19 mouse cellular contexts compared by ENCODE assay signal in genomic region chr6:11103415-11103814, GRCm38 (mm10).
A peak's percentile ranks its signal among the peaks of the same experiment; 100 is the strongest.
DNase-seq lines count a peak whose midpoint lies in the region; ATAC-seq and TF ChIP-seq lines count a peak whose summit lies in the region.
"Had no signal": no experiment of that assay in that cellular context is flagged by ENCODE, and none has a peak within 500 bp of the region (broad histone marks: within the 10 kb centered on the region; RNA-seq: fewer than 3 reads in every experiment).

No protein-coding gene starts in this region.

- H3K9ac ChIP-seq in forebrain, embryonic 16.5 days (replicated peaks; ENCODE audit: low read depth, low read length) = no peak overlapping the region
- H3K9ac ChIP-seq in intestine, embryonic 16.5 days (ENCODE audit: low read depth, low read length) = no peak overlapping the region
- H3K9ac ChIP-seq in intestine, embryonic 15.5 days = no peak overlapping the region
- H3K9ac ChIP-seq in midbrain, postnatal 0 days (replicated peaks; ENCODE audit: low read length, poor library complexity, severe bottlenecking) = no peak overlapping the region
- H3K9ac ChIP-seq: embryonic facial prominence, embryonic 15.5 days; heart, embryonic 12.5 days had no signal

- no peaks in the 10 kb centered on the region for H3K27me3 ChIP-seq in forebrain, embryonic 16.5 days (replicated peaks; ENCODE audit: control insufficient read depth, insufficient read depth, low read length)
- no peaks in the 10 kb centered on the region for H3K27me3 ChIP-seq in forebrain, embryonic 10.5 days (ENCODE audit: poor library complexity, severe bottlenecking)
- no peaks in the 10 kb centered on the region for H3K27me3 ChIP-seq in intestine, embryonic 16.5 days (replicated peaks; ENCODE audit: control insufficient read depth, insufficient read depth, low read length)
- no peaks in the 10 kb centered on the region for H3K27me3 ChIP-seq in intestine, embryonic 15.5 days (replicated peaks)
- H3K27me3 ChIP-seq in midbrain, postnatal 0 days (ENCODE audit: insufficient read depth, low read length) = no peaks in the 10 kb centered on the region
- no peaks in the 10 kb centered on the region for H3K27me3 ChIP-seq in midbrain, embryonic 10.5 days (ENCODE audit: low read depth, poor library complexity, severe bottlenecking)
- H3K27me3 ChIP-seq: embryonic facial prominence, embryonic 15.5 days; heart, embryonic 12.5 days had no signal

- no peaks in the 10 kb centered on the region for H3K9me3 ChIP-seq in forebrain, embryonic 16.5 days (ENCODE audit: control insufficient read depth, low read length)
- H3K9me3 ChIP-seq in forebrain, embryonic 10.5 days = no peaks in the 10 kb centered on the region
- no peaks in the 10 kb centered on the region for H3K9me3 ChIP-seq in intestine, embryonic 16.5 days (ENCODE audit: control insufficient read depth, low read length)
- H3K9me3 ChIP-seq in intestine, embryonic 15.5 days = no peaks in the 10 kb centered on the region
- no peaks in the 10 kb centered on the region for H3K9me3 ChIP-seq in midbrain, postnatal 0 days (ENCODE audit: low read length)
- H3K9me3 ChIP-seq in midbrain, embryonic 10.5 days (replicated peaks) = no peaks in the 10 kb centered on the region
- H3K9me3 ChIP-seq: embryonic facial prominence, embryonic 15.5 days; heart, embryonic 12.5 days had no signal

- no peaks in the 10 kb centered on the region for H3K4me1 ChIP-seq in forebrain, embryonic 16.5 days (replicated peaks; ENCODE audit: control insufficient read depth, insufficient read depth, low read length)
- H3K4me1 ChIP-seq in forebrain, embryonic 10.5 days = peaks cover 3% of the 10 kb centered on the region; the same call in 1 of the 2 replicates
- no peaks in the 10 kb centered on the region for H3K4me1 ChIP-seq in intestine, embryonic 16.5 days (ENCODE audit: control insufficient read depth, insufficient read depth, low read length)
- no peaks in the 10 kb centered on the region for H3K4me1 ChIP-seq in intestine, embryonic 15.5 days (replicated peaks)
- no peaks in the 10 kb centered on the region for H3K4me1 ChIP-seq in midbrain, postnatal 0 days (ENCODE audit: insufficient read depth, low read length)
- peaks cover 4% of the 10 kb centered on the region; the same call in 1 of the 2 replicates for H3K4me1 ChIP-seq in midbrain, embryonic 10.5 days
- H3K4me1 ChIP-seq: embryonic facial prominence, embryonic 15.5 days; heart, embryonic 12.5 days had no signal

- ATAC-seq in forebrain, embryonic 16.5 days = peak; percentile 31; the same call in 1 of the 2 replicates
- peak; percentile 46; the same call in 1 of the 2 replicates for ATAC-seq in intestine, embryonic 16.5 days
- no peak; the same call in 1 of the 2 replicates for ATAC-seq in intestine, embryonic 15.5 days
- ATAC-seq in midbrain, postnatal 0 days (ENCODE audit: low FRiP score) = no peak
- ATAC-seq: intestine, postnatal 0 days had no signal

- no peak for DNase-seq in forebrain, embryonic 10.5 days (ENCODE audit: extremely low spot score, low spot score)
- DNase-seq in midbrain, postnatal 0 days (ENCODE audit: low spot score) = peak; percentile 9
- no peak for DNase-seq in midbrain, embryonic 10.5 days (ENCODE audit: low spot score)
- DNase-seq in brain, embryonic 14.5 days (ENCODE audit: low read depth) = peak; percentile 51
- no peak for DNase-seq in cerebellum, adult 18-20 months
- DNase-seq: adrenal gland, postnatal 14 days; cerebellum, adult 8-10 months; cerebellum, postnatal 14 days; embryo, embryonic 11 days; gastrocnemius, adult 2 months; gastrocnemius, postnatal 25 days; kidney, adult 8-10 months had no signal

- H3K4me3 ChIP-seq in forebrain, embryonic 16.5 days (replicated peaks; ENCODE audit: low read length) = no peak overlapping the region
- H3K4me3 ChIP-seq in forebrain, embryonic 10.5 days = no peak overlapping the region
- no peak overlapping the region for H3K4me3 ChIP-seq in intestine, embryonic 16.5 days (ENCODE audit: low read length)
- no peak overlapping the region for H3K4me3 ChIP-seq in intestine, embryonic 15.5 days (replicated peaks)
- H3K4me3 ChIP-seq in midbrain, postnatal 0 days (ENCODE audit: low read depth, low read length) = no peak overlapping the region
- no peak overlapping the region for H3K4me3 ChIP-seq in midbrain, embryonic 10.5 days
- H3K4me3 ChIP-seq: embryonic facial prominence, embryonic 15.5 days; erythroblast, embryonic 14.5 days; gastrocnemius, adult 2 months; heart, embryonic 12.5 days had no signal

- no peak for TF ChIP-seq CTCF in midbrain, postnatal 0 days (IDR thresholded peaks at IDR 0.05)
- no peak for TF ChIP-seq CTCF in brain, embryonic 14.5 days (IDR thresholded peaks at IDR 0.05; ENCODE audit: borderline replicate concordance, extremely low read depth, insufficient read depth, insufficient read length)

- H3K4me2 ChIP-seq in forebrain, embryonic 16.5 days (ENCODE audit: low read length) = no peak overlapping the region
- no peak overlapping the region for H3K4me2 ChIP-seq in intestine, embryonic 16.5 days (ENCODE audit: low read depth, low read length)
- no peak overlapping the region for H3K4me2 ChIP-seq in intestine, embryonic 15.5 days (replicated peaks)
- no peak overlapping the region for H3K4me2 ChIP-seq in midbrain, postnatal 0 days (ENCODE audit: low read depth, low read length, poor library complexity, severe bottlenecking)
- H3K4me2 ChIP-seq: embryonic facial prominence, embryonic 15.5 days; heart, embryonic 12.5 days had no signal

- H3K36me3 ChIP-seq in forebrain, embryonic 16.5 days (ENCODE audit: control insufficient read depth, insufficient read depth) = no peaks in the 10 kb centered on the region
- H3K36me3 ChIP-seq in forebrain, embryonic 10.5 days (replicated peaks) = no peaks in the 10 kb centered on the region
- H3K36me3 ChIP-seq in intestine, embryonic 16.5 days (ENCODE audit: control insufficient read depth, insufficient read depth, low read length) = no peaks in the 10 kb centered on the region
- H3K36me3 ChIP-seq in intestine, embryonic 15.5 days = no peaks in the 10 kb centered on the region
- no peaks in the 10 kb centered on the region for H3K36me3 ChIP-seq in midbrain, postnatal 0 days (ENCODE audit: insufficient read depth, low read length)
- H3K36me3 ChIP-seq in midbrain, embryonic 10.5 days = no peaks in the 10 kb centered on the region
- H3K36me3 ChIP-seq: embryonic facial prominence, embryonic 15.5 days; heart, embryonic 12.5 days had no signal

- TF ChIP-seq POLR2A in brain, embryonic 14.5 days (IDR thresholded peaks at IDR 0.05; ENCODE audit: borderline replicate concordance, extremely low read depth, insufficient read depth, insufficient read length, poor library complexity, severe bottlenecking) = no peak

- H3K27ac ChIP-seq in forebrain, embryonic 16.5 days (ENCODE audit: low read length) = no peak overlapping the region
- no peak overlapping the region for H3K27ac ChIP-seq in forebrain, embryonic 10.5 days
- no peak overlapping the region for H3K27ac ChIP-seq in intestine, embryonic 16.5 days (ENCODE audit: low read length)
- H3K27ac ChIP-seq in intestine, embryonic 15.5 days = no peak overlapping the region
- H3K27ac ChIP-seq in midbrain, postnatal 0 days (ENCODE audit: low read depth, low read length) = no peak overlapping the region
- no peak overlapping the region for H3K27ac ChIP-seq in midbrain, embryonic 10.5 days (replicated peaks)
- H3K27ac ChIP-seq: embryonic facial prominence, embryonic 15.5 days; gastrocnemius, adult 2 months had no signal

- WGBS in forebrain, embryonic 16.5 days = 62% methylated on average over 3 of the region's 3 CpGs
- WGBS in forebrain, embryonic 10.5 days = 80% methylated on average over 3 of the region's 3 CpGs
- 64% methylated on average over 3 of the region's 3 CpGs for WGBS in intestine, embryonic 16.5 days
- WGBS in intestine, embryonic 15.5 days = 66% methylated on average over 3 of the region's 3 CpGs
- whole genome bisulfite sequencing in midbrain, postnatal 0 days = 60% methylated on average over 3 of the region's 3 CpGs
- WGBS in midbrain, embryonic 10.5 days = 86% methylated on average over 3 of the region's 3 CpGs

Comparison
In these comparisons a context has a peak if more than half of its experiments do, and no peak if none do; other contexts are left out.
1. ATAC-seq: peak in forebrain, embryonic 16.5 days (single experiment) and intestine, embryonic 16.5 days (single experiment); none in intestine, embryonic 15.5 days (single experiment) and midbrain, postnatal 0 days (single experiment).
2. DNase-seq: peak in midbrain, postnatal 0 days (single experiment) and brain, embryonic 14.5 days (single experiment); none in forebrain, embryonic 10.5 days (single experiment), midbrain, embryonic 10.5 days (single experiment) and cerebellum, adult 18-20 months (0 of 2).